Mouse (Mus musculus): ENCODE results near the gene Fam136a.
"Not testable (repeated sequence)": the region's sequence is repeated elsewhere in the genome, so short reads cannot be mapped to it uniquely, and the experiment has no call there.

Fam136a gene

DNA sequence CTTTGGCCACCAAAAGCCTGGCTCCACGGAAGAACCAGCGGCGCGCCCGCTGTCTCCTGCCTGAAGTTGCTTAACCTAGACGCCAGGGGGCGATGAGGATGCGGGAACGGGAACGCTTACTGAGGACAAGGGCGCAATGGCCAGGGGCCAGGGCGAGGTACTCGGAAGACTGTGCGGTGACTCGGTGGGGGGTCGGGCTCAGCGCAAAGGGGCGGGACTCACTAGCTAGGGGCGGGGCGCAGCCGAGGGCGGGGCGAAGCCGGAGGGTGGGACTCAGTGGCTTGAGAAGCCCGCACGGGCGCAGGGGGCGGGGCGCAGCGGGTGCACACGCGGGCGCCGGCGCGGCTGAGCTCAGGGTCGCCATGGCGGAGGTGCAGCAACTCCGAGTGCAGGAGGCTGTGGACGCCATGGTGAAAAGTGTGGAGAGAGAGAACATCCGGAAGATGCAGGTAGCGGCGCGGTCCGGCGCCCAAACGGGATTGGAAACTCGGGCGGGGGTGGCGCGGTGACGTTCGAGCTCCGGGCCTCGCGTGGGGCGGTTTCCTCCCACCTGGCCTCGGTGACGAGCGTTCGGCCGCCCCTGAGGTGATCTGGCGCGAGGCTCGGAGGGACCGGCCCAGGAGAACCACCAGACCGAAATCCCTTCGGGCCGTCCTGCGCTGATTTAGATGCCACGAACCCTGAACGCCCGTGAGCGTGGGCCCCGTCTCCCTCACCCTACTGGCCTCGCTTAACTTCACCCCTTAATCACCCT is at the start of gene Fam136a:
Fam136a (plus strand) TSS at position 276 of the 754 bp plus-strand sequence.
- peak; percentile 94 to 98 for DNase-seq (ENCODE audit: low spot score in 2 of 2)

DNA sequence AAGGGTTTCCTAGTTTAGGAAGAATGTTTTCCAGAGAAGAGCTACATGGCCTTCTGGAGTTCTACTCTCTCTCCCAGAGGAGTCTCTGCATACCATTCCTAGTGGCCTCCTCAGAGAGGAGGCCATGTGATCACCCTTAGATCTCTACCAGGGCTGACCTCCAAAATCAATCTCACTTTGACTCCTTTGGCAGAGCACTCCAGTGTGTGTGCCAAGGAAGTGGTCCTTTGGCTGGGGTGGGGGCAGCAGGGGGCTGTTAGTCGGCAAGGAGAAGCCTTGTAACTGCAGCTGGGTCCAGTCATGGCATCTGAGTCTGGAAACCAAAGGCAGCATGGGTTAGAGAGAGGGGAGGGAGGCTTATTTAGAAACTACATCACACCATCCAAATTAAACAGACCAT is 48.4 kb upstream of the Fam136a start:
- DNase-seq (ENCODE audit: low spot score in 2 of 2): no peak

DNA sequence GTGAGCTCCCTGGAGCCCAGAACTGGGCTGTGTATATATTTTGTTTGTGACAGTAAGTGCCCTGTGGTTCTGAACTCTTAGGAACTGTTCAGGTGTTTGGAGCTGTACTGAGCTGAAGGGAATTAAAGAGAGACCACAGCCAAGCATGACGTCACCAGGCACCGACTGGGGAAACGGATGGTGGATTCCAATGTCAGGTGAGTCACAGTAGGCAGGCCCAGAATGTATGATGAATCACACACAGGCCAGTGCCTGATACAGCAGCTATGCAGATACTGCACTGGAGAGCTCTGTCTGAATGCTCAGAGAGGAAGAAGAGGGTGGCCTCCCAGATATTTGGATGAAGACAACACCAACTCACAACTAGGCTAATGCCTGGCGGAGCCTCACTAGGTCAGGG is 46.6 kb upstream of the Fam136a start:
- DNase-seq (ENCODE audit: low spot score in 2 of 2): no peak

DNA sequence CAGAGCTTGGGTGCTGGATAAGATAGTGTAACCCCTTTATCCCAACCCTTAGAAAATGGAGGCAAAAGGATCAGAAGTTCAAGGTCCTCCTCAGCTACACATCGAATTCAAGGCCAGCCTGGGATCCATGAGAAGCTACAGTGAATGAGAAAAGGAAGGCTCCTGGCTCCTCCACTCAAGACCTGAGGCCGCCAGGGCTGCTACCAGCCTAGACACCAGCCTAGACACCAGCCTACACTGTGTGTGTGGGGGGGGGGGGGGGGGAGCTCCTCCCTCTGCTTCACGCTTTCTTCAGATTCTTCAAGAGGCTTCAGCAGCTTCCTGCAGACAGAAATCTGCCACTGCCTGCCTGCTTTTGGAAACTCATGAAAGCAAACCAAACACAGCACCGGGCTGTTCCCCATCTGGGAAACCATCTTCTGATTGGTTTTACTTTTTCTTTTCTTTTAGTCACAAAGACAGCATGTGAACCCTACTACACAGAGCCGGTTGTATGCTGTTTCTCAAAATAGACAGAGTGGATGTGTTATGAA is 43.3 kb upstream of the Fam136a start:
- no peak for DNase-seq (ENCODE audit: low spot score in 2 of 2)

DNA sequence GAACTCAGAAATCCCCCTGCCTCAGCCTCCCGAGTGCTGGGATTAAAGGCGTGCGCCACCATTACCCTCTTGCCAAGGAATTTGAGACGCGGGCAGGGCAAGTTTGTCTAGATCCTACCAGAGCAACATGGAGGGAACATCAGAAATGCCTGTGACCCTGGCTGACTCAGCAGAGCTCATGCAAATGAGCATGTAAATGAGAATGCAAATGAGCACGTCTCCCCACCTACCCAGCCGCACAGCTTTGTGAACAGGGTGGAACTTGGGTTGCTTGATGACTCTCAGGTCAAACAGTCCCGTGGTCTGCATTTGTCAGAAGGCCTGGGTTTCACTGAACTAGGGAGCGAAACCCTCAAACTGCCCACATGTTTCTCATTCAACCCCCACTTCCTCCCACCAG is 42.5 kb upstream of the Fam136a start:
- no peak for DNase-seq (ENCODE audit: low spot score in 2 of 2)

DNA sequence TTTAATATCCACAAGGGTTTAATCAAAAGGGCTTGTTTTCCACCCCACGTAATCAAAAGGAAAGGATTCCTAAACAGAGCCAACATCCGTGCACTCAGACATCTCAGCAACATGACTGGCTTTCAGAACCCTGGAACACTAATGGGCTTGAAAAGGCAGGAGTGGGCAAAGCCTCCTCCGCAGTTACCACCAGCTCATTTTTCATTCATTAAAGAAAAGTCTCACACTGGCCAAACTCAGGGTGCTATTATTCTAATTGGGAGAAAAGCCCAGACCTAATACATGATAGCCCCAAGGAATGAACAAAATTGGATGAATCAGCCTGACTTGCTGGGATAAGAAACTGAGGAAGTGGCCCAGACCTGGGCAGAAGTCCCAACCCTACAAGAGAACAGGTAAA is 41.0 kb upstream of the Fam136a start:
- DNase-seq (ENCODE audit: low spot score in 2 of 2): no peak

DNA sequence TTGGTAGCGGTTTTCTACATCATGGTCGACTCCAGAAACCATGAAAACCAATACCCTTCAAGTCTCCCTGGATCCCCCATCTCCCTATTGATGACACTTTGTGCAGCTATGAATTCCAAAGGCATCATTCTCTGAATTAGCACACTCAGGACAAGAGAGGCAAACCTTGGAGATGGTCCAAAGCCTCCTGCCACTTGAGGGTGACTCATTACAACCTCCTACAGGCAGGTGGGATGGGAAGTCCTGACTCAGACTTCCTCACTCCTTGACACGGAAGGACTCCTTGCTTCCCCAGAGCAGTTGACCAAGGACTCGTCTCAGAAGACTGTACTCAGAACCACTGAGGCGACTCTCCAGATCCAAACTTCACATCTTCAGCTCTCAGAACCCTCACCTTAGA is 39.8 kb upstream of the Fam136a start:
- no peak for DNase-seq (ENCODE audit: low spot score in 2 of 2)

DNA sequence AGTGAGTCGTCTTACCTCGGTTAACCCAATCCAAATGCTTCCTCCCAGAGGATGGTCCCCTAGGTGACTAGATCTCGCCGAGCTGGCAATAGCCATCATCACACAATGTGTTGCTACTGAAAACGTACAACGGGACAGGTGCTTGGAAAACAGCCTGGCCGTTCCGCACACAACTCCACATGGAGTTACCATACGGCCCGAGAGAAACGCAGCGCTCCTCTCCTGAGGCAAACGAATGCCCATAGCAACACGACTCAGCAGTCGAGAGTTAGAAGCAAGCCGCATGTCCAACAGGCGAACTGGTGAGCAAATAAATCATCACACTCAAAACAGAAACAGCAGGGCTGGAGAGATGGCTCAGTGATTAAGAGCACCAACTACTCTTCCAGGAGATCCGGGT is 38.6 kb upstream of the Fam136a start:
- DNase-seq (ENCODE audit: low spot score in 2 of 2): no peak

DNA sequence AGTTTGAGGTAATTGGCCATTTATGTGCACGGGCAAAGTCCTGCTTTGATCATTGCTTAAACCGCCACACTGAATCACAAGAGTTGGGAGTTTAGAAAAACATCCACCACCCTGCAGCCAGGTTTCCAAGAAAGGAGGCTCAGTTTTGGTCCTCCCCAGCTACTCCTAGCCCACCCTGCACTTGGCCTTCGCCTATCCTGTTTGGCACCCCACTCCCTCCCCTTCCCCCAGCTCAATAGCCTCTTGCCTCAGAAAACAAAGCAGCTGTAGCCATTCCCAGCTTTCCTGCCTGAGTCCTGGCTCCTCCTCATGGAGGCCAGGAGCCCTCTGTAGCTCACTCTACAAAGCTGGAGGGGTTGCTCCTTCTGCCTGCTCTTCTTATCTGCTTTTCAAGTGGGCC is 37.1 kb upstream of the Fam136a start:
- no peak for DNase-seq (ENCODE audit: low spot score in 2 of 2)

DNA sequence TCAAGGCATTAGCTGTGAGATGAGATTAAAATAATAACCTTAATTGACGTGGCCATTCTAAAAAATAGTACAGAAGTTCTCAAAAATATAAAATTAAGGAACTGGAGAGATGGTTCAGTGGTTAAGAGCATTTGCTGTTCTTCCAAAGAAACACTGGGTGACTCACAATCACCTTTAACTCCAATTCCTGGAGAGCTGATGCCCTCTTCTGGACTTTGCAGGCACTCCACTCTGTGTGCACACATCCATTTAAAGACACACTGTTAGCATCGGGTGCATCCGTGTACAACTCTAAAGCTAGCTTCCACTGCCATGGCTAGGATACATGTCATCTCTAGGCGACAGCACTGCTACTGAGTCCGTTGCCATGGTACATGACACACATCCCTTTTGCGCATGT is 35.5 kb upstream of the Fam136a start:
- no peak for DNase-seq (ENCODE audit: low spot score in 2 of 2)

DNA sequence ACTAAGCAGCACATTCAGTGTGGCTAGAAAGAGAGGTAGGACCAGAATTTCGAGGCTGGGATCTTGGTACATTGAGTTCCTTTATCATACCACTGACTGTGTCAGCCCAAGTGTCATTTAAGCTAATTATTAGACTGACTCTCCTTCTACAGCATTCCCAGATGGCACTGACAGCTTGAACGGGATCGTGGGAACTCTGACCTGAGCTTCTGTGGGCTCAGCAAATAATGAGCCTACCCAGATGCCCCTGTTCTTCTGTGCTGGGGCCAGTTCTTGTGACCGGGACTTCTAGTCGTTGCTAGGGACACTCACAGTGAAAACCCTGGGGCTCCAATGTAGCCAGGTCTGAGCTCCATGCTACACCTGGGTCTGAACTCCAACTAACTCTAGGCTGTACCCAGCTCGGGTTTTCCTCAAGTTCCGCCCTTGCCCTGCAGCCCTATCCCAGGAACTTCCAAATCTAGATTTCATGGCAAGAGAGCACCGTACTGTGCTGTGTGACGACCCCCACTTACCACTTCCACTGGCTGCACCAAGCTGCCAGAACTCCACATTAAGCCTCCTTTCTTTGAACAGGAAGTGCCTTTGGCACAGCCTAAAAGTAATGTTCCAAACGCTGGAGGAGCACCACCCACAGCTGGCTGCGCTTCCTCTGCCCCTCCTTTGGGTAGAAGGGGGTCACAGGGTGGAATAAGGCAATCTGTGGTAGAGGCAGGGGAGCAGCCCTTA is 30.2 kb upstream of the Fam136a start:
- DNase-seq (ENCODE audit: low spot score in 2 of 2): no peak

DNA sequence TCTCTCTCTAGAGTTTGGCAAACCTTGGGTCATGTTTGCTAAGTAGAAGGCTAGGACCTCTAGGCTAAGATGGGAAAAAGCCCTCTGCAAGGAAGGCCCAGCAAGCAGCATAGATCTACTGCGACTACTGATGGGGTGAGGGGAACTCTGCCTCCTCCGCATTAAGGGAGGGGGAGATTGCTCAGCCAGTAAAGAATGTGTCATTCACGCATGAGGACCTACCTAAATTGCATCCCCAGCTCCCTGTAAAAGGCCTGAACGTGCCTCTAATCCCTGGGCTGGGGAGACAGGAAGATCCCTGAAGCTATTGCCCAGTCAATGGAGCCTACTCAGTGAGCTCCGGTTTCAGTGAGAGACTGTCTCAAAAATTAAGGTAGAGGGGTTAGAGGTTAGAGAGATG is 29.6 kb upstream of the Fam136a start:
- no peak for DNase-seq (ENCODE audit: low spot score in 2 of 2)

DNA sequence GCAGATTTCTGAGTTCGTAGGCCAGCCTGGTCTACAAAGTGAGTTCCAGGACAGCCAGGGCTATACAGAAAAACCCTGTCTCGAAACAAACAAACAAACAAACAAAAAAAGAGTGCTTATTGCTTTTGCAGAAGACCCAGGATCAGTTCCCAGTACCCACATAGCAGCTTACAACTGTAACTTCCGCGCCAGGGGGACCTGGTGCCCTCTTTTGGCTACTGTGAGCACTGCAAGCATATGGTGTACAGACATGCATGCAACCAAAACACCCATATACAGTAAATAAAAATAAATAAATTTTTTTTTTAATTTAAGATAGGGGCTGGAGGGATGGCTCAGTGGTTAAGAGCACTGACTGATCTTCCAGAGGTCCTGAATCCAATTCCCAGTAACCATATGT is 29.1 kb upstream of the Fam136a start:
- not testable (repeated sequence) for DNase-seq (ENCODE audit: low spot score in 2 of 2)

DNA sequence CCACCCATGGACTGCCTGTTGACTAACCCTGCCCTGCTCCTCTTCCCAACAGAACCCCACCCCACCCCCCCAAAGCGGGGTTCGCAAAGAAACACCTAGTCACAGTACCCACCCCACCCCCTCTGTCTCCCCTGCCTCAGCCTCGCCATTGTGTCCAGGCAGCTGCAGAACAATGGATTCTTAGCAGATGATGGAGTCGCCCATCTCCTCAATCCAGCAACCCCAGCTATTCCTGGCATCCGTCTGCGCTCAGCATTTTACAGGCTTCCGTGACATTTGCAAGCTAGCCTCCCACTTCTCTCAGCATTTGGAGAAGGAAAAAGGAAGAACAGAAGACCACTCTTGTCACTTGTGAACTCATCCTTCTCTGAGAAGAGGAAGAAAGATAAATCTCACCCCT is 21.8 kb upstream of the Fam136a start:
- DNase-seq (ENCODE audit: low spot score in 2 of 2): no peak

DNA sequence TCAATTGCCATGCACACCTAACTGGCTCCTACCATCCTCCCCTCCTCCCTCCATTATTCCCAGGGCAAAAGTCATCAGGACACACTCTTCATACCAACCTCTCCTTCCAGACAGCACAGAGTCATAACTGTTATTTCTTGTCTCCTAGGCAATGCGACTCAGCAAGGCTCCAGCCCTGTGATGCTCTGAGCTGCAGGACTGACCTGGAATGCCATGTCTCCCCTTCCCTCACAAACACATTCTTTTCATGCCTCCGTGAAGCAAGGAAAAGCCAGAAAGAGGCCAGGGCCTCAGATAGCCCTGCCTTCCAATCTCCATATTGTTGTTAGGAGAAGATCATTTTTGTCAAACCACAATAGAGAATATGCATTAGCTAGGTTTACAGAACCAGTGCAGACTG is 19.4 kb upstream of the Fam136a start:
- DNase-seq (ENCODE audit: low spot score in 2 of 2): no peak

DNA sequence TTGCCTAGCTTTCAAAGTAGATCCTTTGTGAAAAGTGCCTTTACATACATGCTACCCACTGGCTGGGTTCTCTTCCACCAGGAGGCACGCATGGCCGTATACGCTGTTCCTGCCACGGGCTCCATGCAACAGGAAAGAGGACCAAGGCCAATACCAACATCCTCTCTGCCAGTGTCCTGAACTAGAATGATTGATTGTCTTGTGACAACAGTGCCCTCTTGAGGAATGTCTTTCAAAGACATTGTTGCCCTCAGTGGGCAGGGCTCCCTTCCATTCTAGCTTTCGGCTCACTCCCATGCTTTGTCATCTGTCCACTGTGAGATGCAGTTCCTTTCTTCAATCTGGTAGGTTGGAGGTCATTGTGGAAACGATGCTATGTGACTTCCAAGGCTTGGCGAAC is 16.2 kb upstream of the Fam136a start:
- DNase-seq (ENCODE audit: low spot score in 2 of 2): no peak

DNA sequence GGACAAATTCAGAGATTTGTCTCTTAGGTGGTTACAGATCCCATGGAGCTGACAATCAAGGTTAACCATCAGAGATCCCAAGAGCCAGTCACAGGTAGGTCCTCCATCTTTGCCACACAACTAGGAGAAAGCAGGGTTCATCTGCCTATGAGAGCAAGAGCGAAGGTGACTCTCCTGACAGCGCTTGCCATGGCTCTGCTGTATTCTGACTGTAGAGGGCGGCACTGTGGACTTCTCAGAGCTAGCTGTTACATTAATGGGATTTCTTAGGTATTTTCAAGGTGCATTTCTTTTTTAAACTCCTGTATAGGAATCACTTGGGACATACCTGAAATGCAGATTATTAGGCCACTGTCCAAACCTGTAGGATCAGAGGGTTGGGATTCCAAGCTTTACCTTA is 10.5 kb upstream of the Fam136a start:
- DNase-seq (ENCODE audit: low spot score in 2 of 2): no peak

DNA sequence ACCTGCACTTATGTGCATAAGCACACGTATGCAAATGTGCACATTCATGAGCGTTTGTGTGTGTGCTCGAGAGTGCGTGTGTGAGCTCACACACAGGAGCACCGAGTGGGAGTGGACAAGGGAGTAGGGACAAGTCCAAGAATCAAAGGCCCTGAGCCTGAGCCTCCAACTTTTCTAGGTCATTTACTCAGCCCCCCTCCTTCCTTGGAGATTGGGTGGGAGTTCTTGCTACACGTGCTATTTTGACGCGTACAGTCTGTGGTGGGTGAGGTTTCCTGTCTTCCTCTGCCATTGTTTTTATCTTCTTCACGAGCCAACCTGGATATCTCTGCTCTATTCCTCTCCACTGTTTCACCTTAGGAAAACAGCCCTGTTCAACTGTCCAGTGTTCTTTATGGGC is 8.5 kb upstream of the Fam136a start:
- DNase-seq (ENCODE audit: low spot score in 2 of 2): no peak

DNA sequence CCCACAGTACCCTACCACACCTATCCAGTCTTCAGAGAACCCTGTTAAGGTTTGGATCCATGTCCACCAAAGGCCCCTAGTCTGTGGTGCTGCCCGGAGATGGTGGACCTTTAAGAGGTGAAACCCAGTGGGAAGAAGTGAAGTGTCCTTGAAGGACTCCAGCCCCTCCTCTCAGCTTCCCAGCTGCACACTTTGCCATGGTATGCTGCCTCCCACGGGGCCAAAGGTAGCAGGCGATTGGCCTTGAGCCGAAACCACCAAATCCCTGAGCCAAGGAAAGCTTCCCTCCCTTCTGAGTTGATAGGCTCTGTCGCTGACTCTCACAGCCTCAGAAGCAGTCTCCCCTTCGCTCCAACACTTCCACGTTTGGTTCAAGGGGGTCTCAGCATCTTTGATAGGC is 4.8 kb upstream of the Fam136a start:
- DNase-seq (ENCODE audit: low spot score in 2 of 2): no peak

DNA sequence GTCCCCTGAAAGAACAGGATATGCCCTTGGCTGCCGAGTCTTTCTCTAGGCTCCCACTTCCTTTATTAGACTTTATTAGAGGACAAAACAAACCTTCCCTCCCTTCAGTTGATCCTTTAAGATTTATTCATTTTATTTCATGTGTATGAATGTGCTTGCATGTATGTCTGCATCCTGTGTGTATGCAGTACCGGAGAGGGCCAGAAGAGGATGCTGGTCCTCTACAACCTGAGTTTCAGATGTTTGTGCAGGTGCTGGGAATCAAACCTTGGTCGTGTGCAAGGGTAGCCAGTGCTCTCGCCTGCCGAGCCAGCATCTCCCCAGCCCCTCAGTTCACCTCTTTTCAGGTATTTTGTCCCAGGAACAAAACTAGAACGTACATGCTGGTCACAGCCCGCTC is 4.1 kb upstream of the Fam136a start:
- no peak for DNase-seq (ENCODE audit: low spot score in 2 of 2)

DNA sequence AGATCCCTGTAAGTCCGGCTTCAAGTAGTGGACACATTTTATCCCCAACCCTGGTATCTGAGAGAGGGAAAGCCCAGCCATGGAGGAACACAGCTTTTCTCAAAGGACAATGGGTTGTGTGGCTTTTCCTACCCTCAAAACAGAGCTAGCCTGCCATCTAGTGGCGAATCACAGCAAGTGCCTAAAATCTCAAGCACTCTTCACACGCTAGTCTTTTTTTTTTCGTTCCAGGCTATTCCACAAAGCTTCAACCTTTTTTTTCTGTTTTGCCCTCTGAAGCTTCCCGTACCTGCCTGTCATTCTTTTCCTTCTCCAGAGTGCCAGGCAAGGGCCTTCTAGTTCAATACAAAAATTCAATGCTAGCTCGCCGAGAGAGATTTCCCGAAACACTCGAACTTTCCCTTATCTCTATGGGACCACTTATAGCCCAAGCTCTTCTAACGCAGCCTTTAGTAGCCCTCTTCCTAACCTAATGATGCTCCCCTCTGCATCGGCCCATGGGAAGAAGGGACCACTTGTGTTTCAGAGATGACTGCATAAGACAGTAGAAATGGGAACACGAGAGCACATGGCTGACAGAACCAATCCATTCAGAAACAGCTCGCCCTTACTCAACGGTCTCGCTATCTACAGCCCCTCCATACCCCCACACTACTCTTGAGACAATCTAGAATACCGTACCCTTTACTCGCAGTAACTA is 854 bp upstream of the Fam136a start:
- peak; percentile 77 to 89 for DNase-seq (ENCODE audit: low spot score in 2 of 2)

DNA sequence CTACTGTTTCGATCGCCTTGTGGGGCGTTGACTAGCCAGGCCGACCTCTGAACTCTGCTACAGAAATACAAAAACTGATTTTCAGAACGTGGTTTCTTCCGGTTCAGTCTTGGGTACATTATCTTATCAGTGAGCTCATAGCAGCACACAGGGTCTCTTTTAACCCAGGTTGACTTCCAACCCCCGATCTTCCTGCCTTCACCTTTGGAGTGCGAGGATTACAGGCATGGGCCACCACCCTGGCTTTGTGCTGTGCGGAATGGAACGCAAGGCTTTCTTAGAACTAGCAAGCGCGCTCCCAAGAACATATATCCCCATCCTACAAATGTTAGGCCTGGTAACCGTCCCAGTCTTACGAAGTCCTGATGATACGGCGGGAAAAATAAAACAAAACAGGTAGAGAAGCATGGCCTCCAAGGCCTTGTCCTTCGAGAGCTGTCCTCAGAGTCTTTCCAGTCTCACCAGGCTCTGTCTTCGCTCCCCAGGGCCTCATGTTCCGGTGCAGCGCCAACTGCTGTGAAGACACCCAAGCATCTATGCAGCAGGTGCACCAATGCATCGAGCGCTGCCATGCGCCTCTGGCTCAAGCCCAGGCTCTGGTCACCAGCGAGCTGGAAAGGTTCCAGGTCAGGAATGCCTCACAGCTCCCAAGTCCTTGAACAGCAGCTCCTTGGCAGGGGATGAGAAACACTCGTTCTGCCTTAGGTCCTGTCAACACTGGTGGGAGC is 843 bp downstream of the Fam136a start:
- no peak for DNase-seq (ENCODE audit: low spot score in 2 of 2)

Data from spleen, postnatal 4 days (tissue).